Mouse (Mus musculus): Measurements from ENCODE around the gene Unc45b.
A peak's percentile ranks its signal among the peaks of the same experiment; 100 is the strongest.
"Not testable (repeated sequence)": the region's sequence is repeated elsewhere in the genome, so short reads cannot be mapped to it uniquely, and the experiment has no call there.

Unc45b gene

DNA sequence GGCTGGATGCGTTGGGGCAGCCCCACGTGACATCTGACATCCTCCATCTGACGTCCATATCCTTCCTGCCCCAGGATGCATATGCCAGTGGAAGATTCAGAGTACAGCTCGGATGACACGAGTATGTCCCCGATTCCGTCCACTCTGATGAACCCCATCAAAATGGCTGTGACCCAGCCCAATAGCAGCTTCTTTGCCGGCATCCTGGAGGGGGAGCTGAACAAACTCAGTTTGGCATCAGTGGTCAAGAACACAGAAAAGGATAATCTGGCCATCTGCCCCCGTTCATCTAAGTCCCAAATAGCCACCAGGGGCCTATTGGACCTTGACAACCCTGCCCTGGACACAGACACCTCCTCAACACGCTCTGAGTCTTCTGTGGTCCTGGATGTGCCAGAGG is 12.9 kb upstream of the Unc45b start:
- no peak for DNase-seq (ENCODE audit: extremely low spot score)

- no peak for DNase-seq (ENCODE audit: extremely low spot score)
Measured at GRCm38 (mm10) chr11:82899720-82900119, 10.6 kb upstream of the Unc45b start.

DNA sequence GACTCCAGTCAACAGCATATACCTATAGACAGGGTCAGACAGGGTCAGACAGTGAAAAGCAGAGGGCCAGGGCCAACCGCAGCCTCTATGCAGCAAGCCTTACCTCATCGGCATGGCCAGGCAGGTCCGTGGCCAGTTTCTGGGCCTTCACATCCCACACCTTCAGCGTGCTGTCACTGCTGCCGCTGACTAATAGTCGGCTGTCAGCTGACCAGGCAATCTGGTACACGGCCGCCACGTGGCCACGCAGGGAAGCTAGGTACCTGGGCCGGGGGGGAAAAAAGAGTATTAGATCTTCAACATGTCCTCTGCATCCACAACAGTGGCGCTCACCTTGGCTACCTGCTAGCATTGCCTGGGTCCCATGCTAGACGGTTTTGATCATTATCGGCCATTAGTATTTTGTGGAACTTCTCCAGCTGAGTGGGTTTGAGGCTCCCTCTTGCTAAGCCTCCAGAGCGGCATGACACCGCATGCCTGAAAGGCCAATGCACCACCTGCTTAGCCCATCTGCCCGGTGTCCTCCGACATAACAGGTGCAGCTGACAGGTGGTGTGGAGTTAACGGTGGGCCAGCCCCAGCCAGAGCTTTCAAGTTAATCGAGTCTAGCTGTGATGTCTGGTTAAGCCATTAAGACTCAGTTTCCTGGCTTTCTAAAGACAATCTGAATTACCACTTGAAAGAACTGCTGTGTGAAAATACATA is 8.6 kb upstream of the Unc45b start:
- no peak for DNase-seq (ENCODE audit: extremely low spot score)

GRCm38 (mm10) chr11:82904952-82905351 is 5.4 kb upstream of the Unc45b start:
- DNase-seq (ENCODE audit: extremely low spot score): no peak

DNA sequence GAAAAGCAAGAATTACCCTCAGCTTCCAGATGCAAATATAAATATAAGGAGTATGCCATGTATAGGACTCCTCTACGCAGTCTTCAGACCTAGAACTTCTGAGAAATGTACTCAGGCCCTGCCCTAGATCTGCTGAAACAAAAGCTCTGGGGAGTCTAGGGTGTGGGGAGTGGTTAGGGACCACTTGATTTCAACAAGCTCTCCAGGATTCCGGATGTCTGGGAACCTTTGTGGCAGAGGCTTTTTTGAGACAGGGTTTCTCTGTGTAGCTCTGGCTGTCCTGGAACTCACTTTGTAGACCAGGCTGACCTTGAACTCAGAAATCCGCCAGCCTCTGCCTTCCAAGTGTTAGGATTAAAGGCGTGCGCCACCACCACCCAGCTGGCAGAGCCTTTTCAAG is 4.5 kb upstream of the Unc45b start:
- no peak for DNase-seq (ENCODE audit: extremely low spot score)

- peak; percentile 94 for DNase-seq (ENCODE audit: extremely low spot score)
Measured at GRCm38 (mm10) chr11:82907651-82908607, 2.4 kb upstream of the Unc45b start, which contains the start of gene Nle1. Gene Nle1 (minus strand): TSS chr11:82908411.

- DNase-seq (ENCODE audit: extremely low spot score): no peak
Measured at GRCm38 (mm10) chr11:82908608-82908989, 1.8 kb upstream of the Unc45b start.

DNA sequence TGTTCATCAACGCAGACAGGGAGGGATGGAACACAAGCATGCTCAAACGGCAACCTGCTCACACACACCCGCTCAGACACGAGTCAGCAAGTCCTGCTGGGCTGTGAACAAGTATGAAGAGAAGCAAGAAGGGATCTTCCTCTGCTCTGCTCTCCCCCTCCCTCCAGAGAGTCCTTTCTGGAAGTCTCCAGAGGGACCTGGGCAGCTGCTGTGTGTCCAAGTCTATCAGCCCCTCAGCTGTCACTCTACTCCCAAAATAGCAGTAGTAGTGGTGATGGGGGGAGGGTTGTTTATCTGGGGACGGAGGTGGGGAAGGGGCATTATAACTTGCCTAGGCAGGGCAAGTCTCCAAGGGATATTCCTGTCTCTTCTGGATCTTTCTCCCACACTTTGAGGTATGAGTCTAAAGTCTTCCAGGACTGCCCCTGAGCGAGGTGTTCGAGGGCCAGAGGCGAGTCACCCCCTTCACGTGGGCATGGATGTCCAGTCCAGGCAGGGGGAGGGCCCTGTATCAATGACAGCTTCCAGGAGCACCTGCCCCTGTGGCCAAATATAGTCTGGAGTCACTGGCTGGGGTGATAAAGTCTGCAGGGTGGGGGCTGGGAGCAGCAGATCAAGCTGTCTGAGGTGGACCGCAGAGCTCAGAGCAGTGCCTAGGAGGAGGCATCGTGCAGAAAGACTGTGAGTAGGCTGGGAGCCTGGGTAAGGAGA is 484 bp downstream of the Unc45b start:
- DNase-seq (ENCODE audit: extremely low spot score): no peak

DNA sequence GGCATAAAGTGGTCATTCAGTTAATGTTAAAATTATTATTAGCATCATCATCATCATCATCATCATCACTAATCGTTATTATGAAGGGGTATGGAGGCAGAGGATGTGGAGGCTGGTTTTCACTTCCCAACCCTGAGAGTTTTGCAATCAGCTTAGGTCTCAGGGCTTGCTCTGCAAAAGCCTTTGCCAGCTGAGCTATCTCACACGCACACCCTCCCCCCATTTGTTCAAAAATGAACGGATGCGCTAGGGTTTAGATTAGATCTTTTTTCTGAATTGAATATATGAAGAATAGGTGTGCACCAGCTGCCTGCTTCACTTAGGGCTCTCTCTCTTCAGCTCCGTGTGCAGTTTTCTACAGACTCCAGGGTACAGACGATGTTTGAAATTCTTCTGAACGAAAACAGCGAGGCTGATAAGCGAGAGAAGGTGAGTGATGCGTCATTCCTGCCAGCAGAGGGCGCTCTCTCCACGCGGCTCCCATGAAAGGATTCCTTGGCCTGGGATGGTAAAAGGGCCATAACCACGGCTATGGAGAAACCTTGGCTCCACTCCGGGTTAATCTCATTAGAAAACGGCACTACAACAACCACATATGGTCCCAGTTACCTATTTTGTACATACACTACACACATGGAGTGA is 4.5 kb downstream of the Unc45b start:
- peak; percentile 82 for DNase-seq (ENCODE audit: extremely low spot score)

DNA sequence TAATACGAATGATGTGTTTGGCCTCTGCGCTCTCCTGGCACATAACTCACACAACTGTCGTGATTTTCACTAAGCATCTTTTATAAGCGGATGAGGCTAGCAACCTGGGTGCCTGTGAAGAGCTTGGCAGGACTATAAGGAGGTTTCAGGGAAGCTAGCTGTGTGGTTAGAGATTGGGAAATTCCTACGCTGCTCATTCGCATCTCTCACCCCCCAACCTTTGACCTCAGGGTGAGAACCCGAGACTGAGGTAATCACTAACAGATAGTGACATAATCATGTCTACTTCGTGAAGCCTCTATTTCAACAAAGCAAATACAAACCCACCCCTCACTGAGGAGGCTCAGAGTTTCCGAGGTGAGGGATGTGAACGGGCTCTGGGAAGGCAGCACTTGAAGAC is 10.4 kb downstream of the Unc45b start:
- DNase-seq (ENCODE audit: extremely low spot score): no peak

GRCm38 (mm10) chr11:82921691-82922090 is 11.3 kb downstream of the Unc45b start:
- DNase-seq (ENCODE audit: extremely low spot score): no peak

- DNase-seq (ENCODE audit: extremely low spot score): not testable (repeated sequence)
Measured at GRCm38 (mm10) chr11:82923910-82924309, 13.6 kb downstream of the Unc45b start.

- DNase-seq (ENCODE audit: extremely low spot score): peak; percentile 27
Measured at GRCm38 (mm10) chr11:82928897-82929632, 18.7 kb downstream of the Unc45b start.

DNA sequence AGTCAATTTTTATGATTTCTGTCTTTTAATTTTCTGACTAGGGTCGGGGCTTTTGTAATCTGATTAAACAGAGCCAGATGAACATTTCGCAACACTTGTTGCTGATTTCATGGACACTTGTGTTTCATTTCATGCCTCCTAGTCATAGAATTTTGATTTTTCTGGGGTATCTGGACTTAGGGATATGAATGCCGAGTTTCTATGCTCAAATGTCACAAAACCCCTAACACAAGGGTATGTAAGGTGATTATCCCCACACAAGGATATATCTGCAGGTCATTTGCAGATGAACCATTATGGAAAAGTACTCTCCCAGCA is 19.2 kb downstream of the Unc45b start:
- no peak for DNase-seq (ENCODE audit: extremely low spot score)

DNA sequence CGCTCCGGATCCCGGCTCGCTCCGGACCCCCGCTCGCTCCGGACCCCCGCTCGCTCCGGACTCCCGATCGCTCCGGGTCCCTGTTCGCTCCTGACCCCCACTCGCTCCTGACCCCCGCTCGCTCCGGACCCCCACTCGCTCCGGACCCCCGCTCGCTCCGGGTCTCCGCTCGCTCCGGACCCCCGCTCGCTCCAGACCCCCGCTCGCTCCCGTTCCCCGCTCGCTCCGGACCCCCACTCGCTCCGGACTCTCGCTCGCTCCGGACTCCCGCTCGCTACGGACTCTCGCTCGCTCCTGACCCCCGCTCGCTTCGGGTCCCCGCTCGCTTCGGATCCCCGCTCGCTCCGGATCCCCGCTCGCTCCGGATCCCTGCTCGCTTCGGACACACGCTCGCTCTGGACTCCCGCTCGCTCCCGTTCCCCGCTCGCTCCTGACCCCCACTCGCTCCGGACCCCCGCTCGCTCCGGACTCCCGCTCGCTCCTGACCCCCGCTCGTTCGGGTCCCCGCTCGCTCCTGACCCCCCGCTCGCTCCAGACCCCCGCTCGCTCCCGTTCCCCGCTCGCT is 20.1 kb downstream of the Unc45b start:
- peak; percentile 17 for DNase-seq (ENCODE audit: extremely low spot score)

DNA sequence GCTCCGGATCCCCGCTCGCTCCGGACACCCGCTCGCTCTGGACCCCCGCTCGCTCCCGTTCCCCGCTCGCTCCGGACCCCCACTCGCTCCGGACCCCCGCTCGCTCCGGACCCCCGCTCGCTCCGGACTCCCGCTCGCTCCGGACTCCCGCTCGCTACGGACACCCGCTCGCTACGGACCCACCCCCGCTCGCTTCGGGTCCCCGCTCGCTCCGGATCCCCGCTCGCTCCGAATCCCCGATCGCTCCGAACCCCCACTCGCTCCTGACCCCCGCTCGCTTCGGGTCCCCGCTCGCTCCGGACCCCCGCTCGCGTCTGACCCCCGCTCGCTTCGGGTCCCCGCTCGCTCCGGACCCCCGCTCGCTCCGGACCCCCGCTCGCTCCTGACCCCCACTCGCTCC is 20.8 kb downstream of the Unc45b start:
- not testable (repeated sequence) for DNase-seq (ENCODE audit: extremely low spot score)

GRCm38 (mm10) chr11:82931671-82932450 is 21.5 kb downstream of the Unc45b start:
- peak; percentile 7 for DNase-seq (ENCODE audit: extremely low spot score)

DNA sequence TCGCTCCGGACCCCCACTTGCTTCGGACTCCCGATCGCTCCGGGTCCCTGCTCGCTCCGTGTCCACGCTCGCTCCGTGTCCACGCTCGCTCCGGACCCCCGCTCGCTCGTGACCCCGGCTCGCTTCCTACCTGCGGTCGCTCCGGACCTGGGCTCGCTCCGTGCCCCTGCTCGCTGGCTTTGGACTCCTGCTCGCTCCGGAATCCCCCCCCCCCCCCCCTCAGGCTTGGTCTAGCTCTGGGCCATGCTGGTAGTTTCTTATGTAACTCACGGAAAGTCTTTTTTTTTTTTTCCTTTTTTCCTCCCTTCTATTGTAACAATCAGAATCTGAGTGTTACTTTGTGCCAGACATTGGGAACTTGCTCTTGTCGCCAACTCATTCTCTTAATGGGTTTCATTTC is 22.8 kb downstream of the Unc45b start:
- DNase-seq (ENCODE audit: extremely low spot score): no peak

DNA sequence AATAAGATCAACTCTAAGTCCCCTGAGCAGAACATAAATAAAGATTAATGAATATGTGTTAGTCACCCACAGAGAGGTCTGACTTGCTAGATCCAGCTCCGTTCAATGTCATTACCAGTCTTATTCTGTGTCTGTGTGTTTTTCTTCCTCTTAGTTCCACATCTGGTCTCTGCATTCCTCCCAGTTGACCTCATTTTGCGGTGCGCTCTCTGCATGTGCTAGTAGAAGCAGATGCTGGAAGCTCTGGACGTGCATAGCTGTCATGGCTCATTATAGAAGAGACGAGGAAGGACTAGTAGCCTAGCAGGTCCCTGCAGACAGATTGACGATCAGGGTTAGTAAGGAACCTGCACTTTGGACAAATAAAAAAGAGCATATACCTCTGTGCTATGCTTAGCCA is 33.0 kb downstream of the Unc45b start:
- no peak for DNase-seq (ENCODE audit: extremely low spot score)

GRCm38 (mm10) chr11:82945636-82946035 is 35.3 kb downstream of the Unc45b start:
- no peak for DNase-seq (ENCODE audit: extremely low spot score)
